ENCODE assay signal across 23 mouse cellular contexts in the genomic region with DNA sequence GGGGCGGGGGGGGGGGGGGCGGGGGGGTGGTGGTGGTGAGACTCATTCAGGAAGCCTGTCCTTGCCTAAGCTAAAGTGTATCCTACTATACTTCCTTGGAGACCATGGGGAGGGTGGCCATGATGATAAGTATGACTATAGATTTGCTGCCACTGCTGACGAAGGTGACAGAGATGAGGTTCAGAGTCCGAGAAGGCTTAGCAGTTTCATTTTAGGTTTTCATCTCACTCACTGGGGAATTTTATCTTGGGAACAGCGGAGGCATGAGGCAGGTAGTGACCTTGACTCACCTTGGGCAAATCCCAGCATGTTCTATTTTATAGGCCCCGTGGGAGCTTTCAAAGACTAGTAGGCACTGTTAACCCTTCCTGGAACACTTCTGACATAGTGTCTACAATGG. TPM values are rescaled to one million over a fixed set of nuclear protein-coding genes. Genes with fewer than 3 reads are reported as not detected.
DNase-seq lines count a peak whose midpoint lies in the region; ATAC-seq and TF ChIP-seq lines count a peak whose summit lies in the region.
"Had no signal": no experiment of that assay in that cellular context is flagged by ENCODE, and none has a peak within 500 bp of the region (broad histone marks: within the 10 kb centered on the region; RNA-seq: fewer than 3 reads in every experiment).

No protein-coding gene starts in this region.

- DNase-seq in heart, embryonic 10.5 days (ENCODE audit: low spot score) = no peak
- DNase-seq in spleen, adult 2 months (ENCODE audit: low read depth in 1 of 2, low spot score in 2 of 2) = no peak
- DNase-seq in spleen, postnatal 4 days (ENCODE audit: low spot score in 2 of 2) = no peak
- peak; percentile 82 for DNase-seq in induced T-regulatory cell, adult 2 months (ENCODE audit: low read depth)
- no peak for DNase-seq in cerebellum, postnatal 14 days
- DNase-seq: adrenal gland, postnatal 25 days; cerebellum, adult 11-12 months; cerebellum, postnatal 36 days; gastrocnemius, postnatal 10 days; heart, adult 18-20 months; kidney, adult 9 months; kidney, postnatal 36 days; lung, adult 18-20 months; lung, postnatal 14 days; midbrain, embryonic 14.5 days had no signal

- ATAC-seq in heart, embryonic 12.5 days (ENCODE audit: insufficient number of reproducible peaks, low FRiP score) = no peak
- ATAC-seq in stomach, embryonic 15.5 days (ENCODE audit: insufficient read depth, low FRiP score, low read depth) = no peak
- ATAC-seq in kidney, embryonic 16.5 days (ENCODE audit: low FRiP score, low TSS enrichment) = no peak
- ATAC-seq: forebrain, embryonic 13.5 days had no signal

- H3K4me3 ChIP-seq in heart, embryonic 10.5 days = no peak overlapping the region
- H3K4me3 ChIP-seq in heart, embryonic 12.5 days = no peak overlapping the region
- H3K4me3 ChIP-seq in spleen, adult 2 months (ENCODE audit: extremely low read depth, insufficient read depth, insufficient read length) = no peak overlapping the region
- H3K4me3 ChIP-seq in stomach, embryonic 15.5 days (replicated peaks) = no peak overlapping the region
- no peak overlapping the region for H3K4me3 ChIP-seq in kidney, embryonic 16.5 days (ENCODE audit: low read length)
- H3K4me3 ChIP-seq: embryonic facial prominence, embryonic 10.5 days; forebrain, embryonic 13.5 days; myocyte; neural tube, embryonic 15.5 days had no signal

- H3K27me3 ChIP-seq in heart, embryonic 10.5 days (ENCODE audit: insufficient read depth, poor library complexity, severe bottlenecking) = no peaks in the 10 kb centered on the region
- H3K27me3 ChIP-seq in heart, embryonic 12.5 days (replicated peaks) = no peaks in the 10 kb centered on the region
- no peaks in the 10 kb centered on the region for H3K27me3 ChIP-seq in spleen, adult 2 months (ENCODE audit: control insufficient read depth, insufficient read depth, low read length)
- H3K27me3 ChIP-seq in stomach, embryonic 15.5 days (replicated peaks) = no peaks in the 10 kb centered on the region
- H3K27me3 ChIP-seq in kidney, embryonic 16.5 days (ENCODE audit: insufficient read depth, low read length) = no peaks in the 10 kb centered on the region
- H3K27me3 ChIP-seq: forebrain, embryonic 13.5 days; neural tube, embryonic 15.5 days had no signal

- no peak overlapping the region for H3K9ac ChIP-seq in heart, embryonic 12.5 days
- no peak overlapping the region for H3K9ac ChIP-seq in stomach, embryonic 15.5 days
- H3K9ac ChIP-seq in kidney, embryonic 16.5 days (replicated peaks; ENCODE audit: low read length) = no peak overlapping the region
- H3K9ac ChIP-seq: forebrain, embryonic 13.5 days; neural tube, embryonic 15.5 days had no signal

- H3K4me2 ChIP-seq in heart, embryonic 12.5 days = no peak overlapping the region
- no peak overlapping the region for H3K4me2 ChIP-seq in stomach, embryonic 15.5 days
- no peak overlapping the region for H3K4me2 ChIP-seq in kidney, embryonic 16.5 days (replicated peaks; ENCODE audit: low read depth, low read length)
- H3K4me2 ChIP-seq: forebrain, embryonic 13.5 days; neural tube, embryonic 15.5 days had no signal

- peaks cover 35% of the 10 kb centered on the region for H3K4me1 ChIP-seq in heart, embryonic 10.5 days
- H3K4me1 ChIP-seq in heart, embryonic 12.5 days (replicated peaks) = peaks cover 31% of the 10 kb centered on the region
- H3K4me1 ChIP-seq in spleen, adult 2 months (ENCODE audit: control insufficient read depth, insufficient read depth, insufficient read length) = peaks cover 23% of the 10 kb centered on the region
- peaks cover 18% of the 10 kb centered on the region for H3K4me1 ChIP-seq in stomach, embryonic 15.5 days
- H3K4me1 ChIP-seq in kidney, embryonic 16.5 days (ENCODE audit: insufficient read depth, low read length) = peaks cover 9% of the 10 kb centered on the region

- peak overlapping the region; percentile 81; the same call in 1 of the 2 replicates for H3K27ac ChIP-seq in heart, embryonic 10.5 days
- H3K27ac ChIP-seq in heart, embryonic 12.5 days (ENCODE audit: poor library complexity, severe bottlenecking) = no peak overlapping the region
- peak overlapping the region; percentile 76; the same call in 1 of the 2 replicates for H3K27ac ChIP-seq in spleen, adult 2 months (ENCODE audit: insufficient read depth, low read length)
- peak overlapping the region; percentile 61; the same call in 1 of the 2 replicates for H3K27ac ChIP-seq in stomach, embryonic 15.5 days
- no peak overlapping the region for H3K27ac ChIP-seq in kidney, embryonic 16.5 days (ENCODE audit: low read length)

- 56% methylated on average over 6 of the region's 6 CpGs for WGBS in heart, embryonic 10.5 days
- 56% methylated on average over 4 of the region's 6 CpGs for WGBS in heart, embryonic 12.5 days
- WGBS in spleen, adult 2 months = 39% methylated on average over 6 of the region's 6 CpGs
- 61% methylated on average over 6 of the region's 6 CpGs for WGBS in stomach, embryonic 15.5 days
- 61% methylated on average over 5 of the region's 6 CpGs for WGBS in kidney, embryonic 16.5 days

- H3K36me3 ChIP-seq in heart, embryonic 10.5 days = peaks cover 5% of the 10 kb centered on the region
- peaks cover 4% of the 10 kb centered on the region for H3K36me3 ChIP-seq in heart, embryonic 12.5 days
- peaks cover 2% of the 10 kb centered on the region; the same call in 1 of the 2 replicates for H3K36me3 ChIP-seq in spleen, adult 2 months (ENCODE audit: control insufficient read depth, insufficient read depth, low read length)
- H3K36me3 ChIP-seq in stomach, embryonic 15.5 days = peaks cover 1% of the 10 kb centered on the region; the same call in 1 of the 2 replicates
- no peaks in the 10 kb centered on the region for H3K36me3 ChIP-seq in kidney, embryonic 16.5 days (ENCODE audit: insufficient read depth, low read length)
- H3K36me3 ChIP-seq: embryonic facial prominence, embryonic 10.5 days; G1E; neural tube, embryonic 15.5 days had no signal

- TF ChIP-seq POLR2A in spleen, adult 2 months (IDR thresholded peaks at IDR 0.05; ENCODE audit: low read depth, low read length) = no peak

- no peaks in the 10 kb centered on the region for H3K9me3 ChIP-seq in heart, embryonic 10.5 days
- no peaks in the 10 kb centered on the region for H3K9me3 ChIP-seq in heart, embryonic 12.5 days (replicated peaks)
- no peaks in the 10 kb centered on the region for H3K9me3 ChIP-seq in stomach, embryonic 15.5 days
- H3K9me3 ChIP-seq in kidney, embryonic 16.5 days (ENCODE audit: low read length) = no peaks in the 10 kb centered on the region
- H3K9me3 ChIP-seq: embryonic facial prominence, embryonic 10.5 days; forebrain, embryonic 13.5 days; G1E; neural tube, embryonic 15.5 days had no signal

- no peak for TF ChIP-seq CTCF in spleen, adult 2 months (IDR thresholded peaks at IDR 0.05; ENCODE audit: extremely low read depth, insufficient read depth, insufficient read length, insufficient replicate concordance)

RNA-seq across cellular contexts. Expression of a gene that starts 10.1 kb away (rescaled TPM):
- 22.7 and 23.7 TPM in 2 replicates for polyA plus RNA-seq in heart, embryonic 10.5 days (2016; fragmentation: Nextera tagmentation; extraction: Ambion mirVana)
- 23.1 and 23.6 TPM in 2 replicates for polyA plus RNA-seq in heart, embryonic 12.5 days (2016; fragmentation: Nextera tagmentation; extraction: Ambion mirVana)
- polyA plus RNA-seq in spleen, adult 2 months (2012; rRNA removed) = 54.6 and 65.5 TPM in 2 replicates
- 20.0 and 20.5 TPM in 2 replicates for polyA plus RNA-seq in stomach, embryonic 15.5 days (2015; fragmentation: Nextera tagmentation; extraction: Ambion mirVana)
- 20.2 and 22.0 TPM in 2 replicates for polyA plus RNA-seq in kidney, embryonic 16.5 days (2015; fragmentation: Nextera tagmentation; extraction: Ambion mirVana)

Comparison
In these comparisons a context has a peak if more than half of its experiments do, and no peak if none do; other contexts are left out.
1. H3K27ac ChIP-seq: peak in heart, embryonic 10.5 days (single experiment), spleen, adult 2 months (single experiment) and stomach, embryonic 15.5 days (single experiment); none in heart, embryonic 12.5 days (single experiment) and kidney, embryonic 16.5 days (single experiment).